Mouse (Mus musculus) hindlimb bud, embryonic 11.5 days (tissue): ENCODE measurements at regions not wholly inside any gene's neighbourhood (a gene's known extent, or its start where the extent isn't known, plus 50 kb on each side); places are given as distances from the start of the nearest gene placed in this dataset.
"Not testable (repeated sequence)": the region's sequence is repeated elsewhere in the genome, so short reads cannot be mapped to it uniquely, and the experiment has no call there.

Experiments used
- DNase-seq: peaks from one replicate; pipeline ENCODE4 v3.0.0-alpha.2; 2012; ENCODE audit warnings: low read depth, low spot score; ENCODE audit errors: extremely low spot score

- no peak for DNase-seq
Observed at GRCm38 (mm10) chr10:103863909-103864308, 278.9 kb upstream of the Gm21293 start.

GRCm38 (mm10) chr10:103910098-103910497, 232.7 kb upstream of the Gm21293 start:
- DNase-seq = peak; percentile 31

GRCm38 (mm10) chr10:103958183-103958582, 184.6 kb upstream of the Gm21293 start:
- no peak for DNase-seq

- DNase-seq = no peak
Observed at GRCm38 (mm10) chr10:103976059-103976458, 166.7 kb upstream of the Gm21293 start.

- no peak for DNase-seq
Observed at GRCm38 (mm10) chr10:103984287-103984956, 158.4 kb upstream of the Gm21293 start.

GRCm38 (mm10) chr10:104019540-104019939, 123.2 kb upstream of the Gm21293 start:
- DNase-seq = no peak

GRCm38 (mm10) chr10:104021593-104021992, 121.2 kb upstream of the Gm21293 start:
- no peak for DNase-seq

GRCm38 (mm10) chr10:104028162-104028561, 114.6 kb upstream of the Gm21293 start:
- DNase-seq = no peak

- DNase-seq = no peak
Observed at GRCm38 (mm10) chr10:104032771-104033170, 110.0 kb upstream of the Gm21293 start.

- DNase-seq = not testable (repeated sequence)
Observed at GRCm38 (mm10) chr10:104041729-104042386, 100.9 kb upstream of the Gm21293 start.

- DNase-seq = no peak
Observed at GRCm38 (mm10) chr10:104042387-104042775, 100.4 kb upstream of the Gm21293 start.

- DNase-seq = no peak
Observed at GRCm38 (mm10) chr10:104043569-104043968, 99.2 kb upstream of the Gm21293 start.
